Mouse (Mus musculus) gastrocnemius, adult 2 months (tissue): Measurements from ENCODE around the gene Bcl2l2. TPM values are rescaled to one million over a fixed set of nuclear protein-coding genes. Genes with fewer than 3 reads are reported as not detected.
A peak's percentile ranks its signal among the peaks of the same experiment; 100 is the strongest.

ENCODE experiments used
- DNase-seq: peaks from one replicate; pipeline ENCODE4 v3.0.0; 2022
- H3K27ac ChIP-seq: fragments of 200-600 bp; 2 replicates; pipeline ENCODE4 v1.8.1; 2022; ENCODE audit warnings: mild to moderate bottlenecking
- H3K4me3 ChIP-seq: fragments of 200-600 bp; 2 replicates; pipeline ENCODE4 v1.8.1; 2022; ENCODE audit warnings: mild to moderate bottlenecking, moderate library complexity
- CTCF ChIP-seq: fragments of 200-600 bp; IDR thresholded peaks from 2 replicates; pipeline ENCODE4 v1.8.1; 2022; ENCODE audit warnings: antibody characterized with exemption, mild to moderate bottlenecking, moderate library complexity
- intact Hi-C: fragments of 180-260 bp; cut with DNase I; formaldehyde crosslinking; loops from one replicate; pipeline ENCODE4 v1.15.1; 2025
- total RNA-seq, 2 experiments: library from RNA; stranded (reverse); gene quantifications; 2 replicates each; pipeline ENCODE4 v1.2.3; 2021

Bcl2l2 gene
- total RNA-seq, 2 experiments from 2014 or later: 23.1 to 26.8 TPM

DNA sequence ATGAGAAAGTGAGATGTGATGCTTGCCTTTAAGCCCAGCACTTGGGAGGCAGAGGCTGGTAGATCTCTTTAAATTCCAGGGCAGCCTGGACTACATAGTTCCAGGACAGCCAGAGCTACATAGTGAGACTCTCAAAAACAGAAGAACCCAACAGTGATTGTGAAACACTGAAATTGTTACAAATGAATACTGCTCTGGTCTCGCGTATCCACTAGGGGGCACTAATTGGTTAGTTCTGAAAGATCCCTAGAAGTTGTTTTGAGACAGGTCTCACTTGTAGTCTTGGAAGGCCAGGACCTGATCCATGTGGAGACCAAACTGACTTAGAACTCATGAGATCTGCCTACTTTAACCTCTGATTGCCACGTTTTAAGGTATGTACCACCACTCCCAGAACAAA lies 17.2 kb downstream of the Bcl2l2 start:
- peak; percentile 66 for DNase-seq
- Histone ChIP-seq H3K27ac (no peak overlapping the region; the same call in 1 of the 2 replicates), H3K4me3 (no peak overlapping the region)
- peak; percentile 90 for TF ChIP-seq CTCF
- intact Hi-C loops: loop anchor here (1.0 kb wide), 2 partner anchors 39 to 114 kb away; no protein-coding TSS in a partner anchor

DNA sequence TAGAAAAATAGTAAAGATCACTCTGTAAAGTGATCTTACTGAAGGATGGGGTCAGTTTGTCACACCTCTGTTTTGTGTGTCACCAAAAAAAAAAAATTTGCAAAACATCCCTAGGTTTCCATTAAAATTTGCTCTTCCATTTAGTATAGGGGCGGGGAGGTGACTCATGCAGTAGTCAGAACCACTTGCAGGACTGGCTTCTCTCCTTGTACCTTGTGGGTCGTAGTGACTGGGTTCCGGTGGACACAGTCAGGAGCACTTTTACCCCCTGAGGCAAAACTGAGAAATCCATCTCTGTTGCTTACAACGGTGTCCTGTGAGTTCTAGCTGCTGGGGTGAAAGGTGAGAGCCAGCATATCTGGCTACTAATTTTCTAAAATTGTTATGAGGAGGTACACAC lies 20.5 kb downstream of the Bcl2l2 start:
- H3K4me3 ChIP-seq: no peak overlapping the region
- intact Hi-C loops: no loop called here
- no peak for DNase-seq
- H3K27ac ChIP-seq: no peak overlapping the region
- TF ChIP-seq CTCF: no peak

DNA sequence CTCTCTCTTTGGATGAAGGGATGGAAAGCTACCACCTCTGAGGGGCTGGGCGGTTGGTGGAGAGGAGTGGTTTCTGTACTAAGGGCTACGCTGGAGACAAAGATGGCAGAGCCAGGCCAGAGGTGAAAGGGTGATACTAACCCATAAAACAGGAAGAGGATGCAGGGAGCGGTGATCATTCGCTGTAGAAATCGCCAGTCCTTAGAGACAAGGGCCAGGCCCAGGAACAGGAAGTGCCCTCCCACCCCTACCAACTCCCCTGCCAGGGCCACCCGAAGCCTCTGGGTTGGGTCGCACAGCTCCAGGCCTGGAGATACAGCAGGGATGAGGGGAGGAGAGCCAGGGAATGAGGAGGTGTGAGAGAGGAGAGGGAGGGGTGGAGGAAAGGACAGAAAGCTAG lies 25.5 kb downstream of the Bcl2l2 start:
- no peak for TF ChIP-seq CTCF
- H3K27ac ChIP-seq: no peak overlapping the region
- intact Hi-C loops: no loop called here
- no peak for DNase-seq
- no peak overlapping the region for H3K4me3 ChIP-seq

DNA sequence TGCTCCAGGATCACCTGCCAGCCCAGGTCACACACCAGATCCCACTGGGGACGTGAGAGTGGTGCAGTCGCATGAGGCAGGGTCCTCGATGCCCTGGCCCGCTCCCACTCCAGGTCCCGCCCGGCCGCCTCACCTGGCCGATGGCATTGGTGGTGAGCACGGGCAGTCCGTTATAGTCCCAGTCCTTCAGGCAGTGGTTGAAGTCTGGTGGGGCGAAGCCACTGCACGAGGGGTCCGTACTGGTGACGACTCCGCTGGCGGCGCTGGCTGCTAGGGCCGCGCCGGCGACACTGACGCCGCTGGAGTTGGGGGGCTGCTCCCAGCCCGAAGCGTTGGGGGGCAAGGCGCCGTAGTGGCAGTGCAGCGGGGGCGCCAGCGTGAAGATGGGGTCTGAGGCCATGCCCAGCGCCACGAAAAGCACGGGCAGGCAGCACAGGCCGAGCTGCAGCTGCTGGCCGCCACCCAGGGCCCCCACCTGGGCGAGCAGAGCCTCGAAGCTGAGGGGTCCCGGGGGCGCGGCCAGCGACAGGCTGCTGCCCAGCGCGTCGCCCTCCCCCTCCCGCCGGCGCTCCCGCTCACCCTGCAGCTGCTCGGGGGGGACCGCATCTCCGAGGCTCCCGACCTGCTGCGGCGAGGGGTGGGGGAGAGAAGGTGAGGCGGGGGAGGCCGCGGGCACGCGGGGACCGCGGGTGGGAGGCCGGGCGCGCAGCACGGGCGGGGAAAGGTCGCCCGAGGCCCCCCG lies 29.1 kb downstream of the Bcl2l2 start:
- Histone ChIP-seq H3K4me3 (peak overlapping the region; percentile 90), H3K27ac (peak overlapping the region; percentile 86)
- no peak for TF ChIP-seq CTCF
- DNase-seq: peak; percentile 37
- intact Hi-C loops: no loop called here

DNA sequence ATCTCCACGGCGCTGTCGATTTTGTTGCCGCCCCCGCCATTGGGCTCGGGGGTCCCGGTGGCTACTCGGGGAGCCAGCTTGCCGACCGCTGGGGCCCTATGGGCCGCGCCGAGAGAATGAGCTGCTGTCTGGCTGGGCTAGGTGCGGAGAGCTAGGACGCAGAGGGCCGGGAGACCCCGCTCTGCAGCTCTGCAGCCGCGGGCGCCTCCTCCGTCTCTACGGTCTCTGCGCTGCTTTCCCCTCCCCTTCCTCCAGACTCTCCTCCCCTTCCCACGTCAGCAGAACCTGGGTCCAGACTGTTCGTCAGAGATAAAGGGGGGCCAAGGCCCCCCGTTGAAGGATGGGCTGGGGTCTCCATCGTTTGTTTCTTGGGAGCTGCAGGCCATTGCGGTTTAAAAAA lies 29.7 kb downstream of the Bcl2l2 start, which contains the start of gene Slc22a17:
Slc22a17 (minus strand) TSS at position 247 of the 400 bp plus-strand sequence.
- peak; percentile 75 for DNase-seq
- H3K4me3 ChIP-seq: peak within 1 kb of the TSS; percentile 90
- peak within 1 kb of the TSS; percentile 86 for H3K27ac ChIP-seq
- TF ChIP-seq CTCF: no peak
- intact Hi-C loops: no loop called here

DNA sequence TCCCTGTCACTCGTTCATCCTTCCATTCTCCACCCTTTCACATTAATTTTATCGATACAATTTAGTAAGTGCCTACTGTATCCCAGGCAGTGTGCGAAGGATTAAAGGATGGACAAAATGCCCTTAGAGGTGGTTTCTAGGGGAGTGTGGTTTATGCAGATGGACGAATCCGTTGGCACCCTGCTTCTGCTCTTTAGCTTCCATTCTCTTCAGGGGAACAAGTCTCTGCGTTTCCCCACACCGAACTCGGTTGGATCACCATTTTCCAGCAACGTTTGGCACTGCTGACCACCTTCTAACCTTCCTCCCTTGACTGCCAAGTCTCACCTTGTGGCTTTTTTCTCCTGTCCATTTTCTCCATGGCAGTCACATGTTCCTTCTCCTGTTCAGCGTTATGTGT lies 30.2 kb downstream of the Bcl2l2 start:
- Histone ChIP-seq H3K27ac (peak overlapping the region; percentile 86), H3K4me3 (peak overlapping the region; percentile 90)
- intact Hi-C loops: no loop called here
- no peak for TF ChIP-seq CTCF
- DNase-seq: no peak

DNA sequence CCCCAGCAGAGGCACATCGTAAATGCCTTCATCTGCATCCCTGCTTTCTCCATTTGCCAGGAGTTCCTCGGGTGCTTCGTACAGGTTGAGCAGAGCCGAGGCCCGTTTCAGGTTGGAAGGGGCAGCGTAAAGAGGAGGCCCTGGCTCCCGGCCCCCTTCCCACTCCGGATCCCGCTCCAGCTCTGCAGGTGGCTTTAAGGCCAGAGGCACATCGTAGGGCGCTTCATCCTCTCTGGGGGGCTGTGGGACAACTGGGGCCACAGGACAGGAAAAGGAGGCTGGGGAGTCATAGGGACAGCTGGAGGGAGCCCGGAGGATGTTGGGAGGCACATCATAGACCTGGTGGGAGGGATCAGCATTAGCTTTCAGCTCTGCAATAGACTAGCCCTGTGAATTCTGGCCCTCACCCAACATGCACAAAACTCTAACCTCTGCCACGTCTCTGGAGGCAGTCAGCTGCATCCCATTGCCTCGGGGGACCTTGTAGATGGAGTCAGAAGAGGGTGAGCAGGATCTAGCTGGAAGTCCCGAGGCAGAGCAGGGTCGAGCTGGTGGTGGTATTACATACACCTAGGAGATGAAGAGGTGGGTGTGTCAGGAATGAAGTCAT lies 37.0 kb downstream of the Bcl2l2 start:
- no peak for TF ChIP-seq CTCF
- no peak overlapping the region for H3K4me3 ChIP-seq
- no peak overlapping the region for H3K27ac ChIP-seq
- DNase-seq: no peak
- intact Hi-C loops: no loop called here

DNA sequence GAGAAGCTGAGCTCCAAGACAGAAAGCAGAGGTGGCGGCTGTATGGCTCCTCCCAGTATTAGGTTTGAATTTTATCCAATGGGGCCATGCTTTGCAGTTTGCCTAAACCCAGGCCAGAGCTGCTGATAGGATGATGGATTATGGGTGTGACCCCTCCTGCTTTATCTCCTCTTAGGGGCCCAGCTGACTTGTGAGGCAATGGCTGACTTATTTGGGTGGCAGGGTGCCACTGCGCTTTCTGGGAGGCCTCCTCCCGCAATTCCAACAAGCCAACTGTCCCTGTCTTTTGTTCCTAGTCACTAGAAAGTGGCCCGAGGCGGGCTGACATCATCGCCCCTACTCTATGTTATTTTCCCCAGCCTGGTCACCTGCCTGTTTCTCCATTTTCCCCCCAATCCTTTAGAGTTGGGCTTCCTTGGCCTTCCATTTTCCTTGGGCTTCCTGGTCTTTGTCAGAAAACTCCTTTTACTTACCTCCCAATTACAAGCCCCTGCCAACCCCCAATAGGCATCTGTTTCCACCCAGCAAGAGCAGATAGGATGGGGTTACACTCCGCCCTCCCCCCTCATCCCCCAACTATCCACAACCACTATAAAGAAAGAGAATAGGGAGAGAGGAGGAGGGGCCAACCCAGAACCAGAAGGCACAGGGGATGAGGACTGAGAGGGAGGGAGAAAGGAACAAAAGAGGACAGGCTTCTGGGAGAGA lies 41.6 kb downstream of the Bcl2l2 start:
- H3K27ac ChIP-seq: peak overlapping the region; percentile 89
- TF ChIP-seq CTCF: no peak
- intact Hi-C loops: no loop called here
- peak overlapping the region; percentile 77 for H3K4me3 ChIP-seq
- DNase-seq: peak; percentile 75

DNA sequence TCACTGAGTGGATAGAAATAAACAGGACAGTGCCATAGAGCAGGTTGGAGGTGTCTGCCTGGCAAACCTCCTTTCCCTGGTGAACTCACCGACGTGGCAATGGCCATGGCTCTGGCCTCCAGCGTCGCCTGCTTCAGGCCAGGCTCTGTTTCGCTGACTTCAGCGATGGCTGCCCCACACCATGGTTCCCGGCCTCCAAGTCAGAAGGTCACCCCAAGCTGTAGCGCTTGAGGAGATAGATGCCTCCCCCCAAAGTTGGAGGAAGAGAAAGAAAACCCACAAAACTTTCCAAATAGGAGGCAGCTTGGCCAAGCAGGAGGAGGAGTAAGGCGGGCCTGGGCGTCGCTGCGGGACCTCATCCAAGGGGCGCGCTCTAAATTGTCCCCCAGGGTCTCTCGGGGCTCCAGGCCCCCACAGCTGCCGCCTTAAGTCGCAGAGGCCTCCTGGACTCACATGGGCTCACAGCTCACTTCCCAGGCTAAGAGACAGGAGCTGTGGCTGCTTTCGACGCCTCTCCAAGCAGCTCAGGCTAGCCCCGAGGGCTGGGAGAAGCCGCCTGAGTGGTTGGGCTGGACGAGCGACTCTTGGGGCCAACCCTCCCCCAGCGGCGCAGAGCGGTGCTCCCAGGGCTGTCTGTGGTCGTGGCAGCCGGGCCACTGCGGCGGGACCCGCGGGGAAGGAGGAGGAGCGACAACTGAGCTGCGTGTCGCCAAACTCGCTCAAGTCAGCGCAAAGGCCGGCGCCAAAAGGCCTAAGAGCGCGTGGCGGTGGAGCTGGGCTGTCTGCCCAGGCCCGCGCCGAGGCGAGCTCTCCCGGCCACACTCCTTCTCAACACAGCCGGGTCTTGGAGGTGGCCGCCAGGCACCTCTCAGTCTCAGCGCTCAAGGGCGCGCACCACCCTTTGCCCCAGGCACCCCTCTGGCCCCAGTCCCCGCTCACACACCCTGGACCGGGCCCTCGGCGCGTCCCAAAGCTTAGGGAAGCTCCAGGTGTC lies 42.5 kb downstream of the Bcl2l2 start, which contains the start of gene Efs:
Efs (minus strand) TSS at position 778 of the 994 bp plus-strand sequence.
- DNase-seq: peak; percentile 81
- intact Hi-C loops: no loop called here
- peak within 1 kb of the TSS; percentile 89 for H3K27ac ChIP-seq
- TF ChIP-seq CTCF: no peak
- peak within 1 kb of the TSS; percentile 77 for H3K4me3 ChIP-seq

DNA sequence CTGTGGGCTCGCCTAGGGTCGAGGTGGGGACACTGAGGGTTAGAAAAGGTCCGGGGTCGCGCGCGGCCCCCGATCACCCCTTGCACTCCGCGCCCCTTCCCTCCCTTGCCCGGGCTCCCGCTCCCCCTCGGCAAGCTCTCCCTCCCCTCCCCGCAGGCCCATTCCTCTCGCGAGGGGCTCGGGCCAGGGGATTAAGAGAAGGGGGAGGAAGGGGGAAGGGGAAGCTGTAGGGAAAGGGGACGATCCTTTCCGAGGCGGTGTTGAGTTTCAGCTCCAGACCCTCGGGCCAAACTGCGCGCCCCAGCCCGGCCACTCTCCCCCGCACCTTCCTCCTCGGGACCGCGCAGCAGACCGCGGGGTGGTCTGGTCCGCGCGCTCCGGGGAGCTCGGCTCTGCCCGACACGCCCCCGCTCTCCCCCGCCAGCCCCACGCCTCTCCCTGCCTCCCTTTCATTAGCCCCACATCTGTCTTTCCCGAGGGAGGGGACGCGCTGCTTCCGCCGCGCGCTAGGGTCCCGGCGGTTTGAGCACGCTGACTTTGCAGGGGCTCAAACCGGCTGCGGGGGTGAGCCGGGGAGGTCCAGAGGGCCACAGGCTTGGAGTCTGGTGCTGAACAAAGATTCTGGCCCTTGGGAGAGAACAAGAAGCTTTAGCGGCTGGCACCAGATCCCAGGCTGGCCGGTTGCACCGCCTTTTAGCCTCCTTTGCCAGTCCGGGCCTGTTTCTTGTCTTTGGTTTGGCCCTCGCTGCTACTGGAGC lies 43.4 kb downstream of the Bcl2l2 start:
- Histone ChIP-seq H3K27ac (peak overlapping the region; percentile 89), H3K4me3 (peak overlapping the region; percentile 77)
- DNase-seq: peak; percentile 73
- no peak for TF ChIP-seq CTCF
- intact Hi-C loops: no loop called here

DNA sequence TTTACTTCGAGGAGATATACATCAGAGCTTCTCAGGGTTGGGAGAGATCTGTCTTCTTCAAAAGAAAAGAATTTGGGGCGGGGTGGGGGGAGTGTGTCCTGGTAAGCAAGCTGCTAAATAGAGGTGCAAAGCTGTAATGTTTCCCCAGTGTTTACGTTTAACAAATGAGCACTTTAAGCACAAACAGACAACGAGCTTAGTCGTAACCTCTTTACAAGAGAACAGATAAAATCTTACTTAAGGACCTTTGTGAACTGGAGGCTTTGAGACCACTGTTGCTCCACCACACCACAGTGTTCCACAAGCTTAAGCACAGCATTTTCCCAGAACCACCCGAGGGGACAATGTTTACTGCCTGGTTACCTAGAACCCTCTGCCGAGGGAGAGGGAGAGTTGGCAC lies 44.1 kb downstream of the Bcl2l2 start:
- H3K4me3 ChIP-seq: peak overlapping the region; percentile 77
- no peak for TF ChIP-seq CTCF
- intact Hi-C loops: no loop called here
- no peak for DNase-seq
- H3K27ac ChIP-seq: peak overlapping the region; percentile 89
